Mouse (Mus musculus) cerebellum, postnatal 25 days (tissue): ENCODE measurements around the gene Gopc.
"Not testable (repeated sequence)": the region's sequence is repeated elsewhere in the genome, so short reads cannot be mapped to it uniquely, and the experiment has no call there.

Experiments used
- DNase-seq, 2 experiments: peaks; one replicate each; pipeline ENCODE4 v3.0.0; 2021; ENCODE audit warnings: mixed read lengths in 2 of 2

Gopc gene

GRCm38 (mm10) chr10:52293921-52294577 lies 87.9 kb downstream of the Gopc start:
- DNase-seq, result no peak

DNA sequence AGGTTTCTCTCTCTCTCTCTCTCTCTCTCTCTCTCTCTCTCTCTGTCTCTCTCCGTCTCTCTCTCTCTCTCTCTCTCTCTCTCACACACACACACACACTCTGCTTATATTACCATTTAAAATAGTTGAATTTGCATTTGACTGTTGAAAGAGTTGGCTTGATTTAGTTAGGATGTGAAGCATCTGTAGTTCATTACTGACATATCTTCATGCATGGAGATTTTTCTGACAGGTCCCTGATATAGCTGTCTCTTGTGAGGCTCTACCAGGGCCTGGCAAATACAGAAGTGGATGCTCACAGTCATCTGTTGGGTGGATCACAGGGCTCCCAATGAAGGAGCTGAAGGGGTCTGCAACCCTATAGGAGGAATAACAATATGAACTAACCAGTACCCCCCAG lies 89.5 kb downstream of the Gopc start:
- not testable (repeated sequence) for DNase-seq

DNA sequence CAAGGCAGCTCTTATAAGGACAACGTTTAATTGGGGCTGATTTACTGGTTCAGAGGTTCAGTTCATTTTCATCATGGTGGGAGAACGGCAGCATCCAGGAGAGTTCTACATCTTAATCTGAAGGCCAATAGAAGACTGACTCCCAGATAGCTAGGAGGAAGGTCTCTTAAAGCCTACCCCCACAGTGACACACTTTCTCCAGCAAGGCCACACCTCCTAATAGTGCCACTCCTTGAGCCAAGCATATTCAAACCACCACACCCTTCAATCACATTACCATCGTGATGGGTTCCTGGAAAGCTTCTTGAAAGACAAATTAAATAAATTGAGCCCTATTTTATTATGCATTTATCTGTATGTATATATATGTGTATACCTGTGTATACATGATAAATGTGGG lies 92.7 kb downstream of the Gopc start:
- no peak for DNase-seq

- DNase-seq, result no peak
Measured at GRCm38 (mm10) chr10:52287852-52288533, 93.9 kb downstream of the Gopc start.
